ENCODE assay signal across 10 mouse cellular contexts in the genomic region with DNA sequence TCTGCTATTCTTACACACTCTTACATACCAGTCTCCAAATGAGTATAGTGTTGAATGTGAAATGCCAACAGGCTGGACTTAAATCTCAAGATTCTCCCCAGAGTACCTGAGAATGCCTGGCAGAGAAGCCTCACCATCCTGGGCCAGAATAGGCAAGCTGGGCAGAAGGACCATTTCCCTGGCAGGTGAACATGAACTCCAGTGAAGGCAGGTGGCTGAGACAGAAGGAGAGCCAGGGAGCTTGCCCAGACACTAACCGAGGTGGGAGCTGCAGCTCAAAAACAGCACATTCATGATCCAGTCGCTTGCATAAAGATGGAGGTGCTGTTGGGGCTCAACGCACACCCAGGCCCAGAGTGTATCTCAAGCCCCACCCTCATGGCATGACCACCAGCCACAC.
"Had no signal": no experiment of that assay in that cellular context is flagged by ENCODE, and none has a peak within 500 bp of the region (broad histone marks: within the 10 kb centered on the region; RNA-seq: fewer than 3 reads in every experiment).

No protein-coding gene starts in this region.

- DNase-seq: kidney, adult 8-10 months; kidney, postnatal 36 days; layer of hippocampus, adult 9-11 months; left cerebral cortex, postnatal 4 days; lung, adult 2 months; lung, postnatal 36 days; right cerebral cortex, postnatal 4 days; spleen, adult 18-20 months; thymus, adult 2 months; thymus, postnatal 25 days had no signal
